Mouse (Mus musculus) bone marrow, adult 2 months (tissue): ENCODE data around the gene Rhobtb1.

Experiments
- CTCF ChIP-seq: fragments of 200-500 bp; IDR thresholded peaks from 2 replicates; pipeline ENCODE4 v1.5.1; 2011; ENCODE audit warnings: low read length, control low read depth; ENCODE audit not compliant: control insufficient read depth, insufficient read depth
- POLR2A ChIP-seq: fragments of 200-500 bp; IDR thresholded peaks from 2 replicates; pipeline ENCODE4 v1.6.1; 2011; ENCODE audit warnings: low read depth, mild to moderate bottlenecking, control low read depth, low read length, borderline replicate concordance; ENCODE audit not compliant: control insufficient read depth

GRCm38 (mm10) chr10:69247311-69248033, 96.2 kb downstream of the Rhobtb1 start:
- TF ChIP-seq CTCF (no peak), POLR2A (no peak)
